Mouse (Mus musculus): Measurements from ENCODE around the gene Cntnap5a.

DNA sequence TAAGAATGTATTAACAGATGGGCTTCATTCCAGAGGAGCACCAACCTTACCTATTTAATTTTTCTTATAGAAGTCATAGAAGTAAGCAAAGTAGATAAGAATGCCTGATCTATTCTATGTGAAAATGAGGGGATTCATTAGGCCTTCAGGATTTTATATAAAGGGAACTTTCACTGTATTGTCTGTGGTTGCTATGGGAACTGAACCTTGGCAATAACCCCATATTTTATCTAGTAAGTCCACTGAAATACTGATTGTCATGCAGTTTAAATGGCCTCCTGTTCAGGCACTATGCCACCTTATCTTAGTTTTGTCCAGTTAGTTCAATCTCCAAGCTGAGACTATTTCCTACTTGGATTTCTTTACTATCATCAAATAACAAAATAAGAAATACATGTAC, 532.3 kb downstream of the Cntnap5a start:
- TF ChIP-seq CTCF (IDR thresholded peaks at IDR 0.05) (no peak), EP300 (IDR thresholded peaks at IDR 0.05) (no peak)

Data from lung, postnatal 0 days (tissue).